Comparison of ENCODE assay signal across 7 mouse cellular contexts in genomic region chr10:127615591-127615990, GRCm38 (mm10). TPM values are rescaled to one million over a fixed set of nuclear protein-coding genes. Genes with fewer than 3 reads are reported as not detected.
DNase-seq lines count a peak whose midpoint lies in the region; ATAC-seq and TF ChIP-seq lines count a peak whose summit lies in the region.

No protein-coding gene starts in this region.

- H3K4me3 ChIP-seq in lung, embryonic 14.5 days (ENCODE audit: low read depth, low read length), result no peak overlapping the region
- H3K4me3 ChIP-seq in embryonic fibroblast, embryonic 13.5 days (ENCODE audit: insufficient read depth, low read length), result no peak overlapping the region
- no peak overlapping the region for H3K4me3 ChIP-seq in heart, embryonic 12.5 days
- H3K4me3 ChIP-seq in limb, embryonic 15.5 days, result peak overlapping the region; percentile 20
- no peak overlapping the region for H3K4me3 ChIP-seq in thymus, adult 2 months (ENCODE audit: control insufficient read depth, insufficient read depth, low read length)

- peaks cover 46% of the 10 kb centered on the region for H3K4me1 ChIP-seq in lung, embryonic 14.5 days (ENCODE audit: insufficient read depth)
- peaks cover 24% of the 10 kb centered on the region for H3K4me1 ChIP-seq in embryonic fibroblast, embryonic 13.5 days (ENCODE audit: control insufficient read depth, insufficient read depth, low read length)
- peaks cover 68% of the 10 kb centered on the region for H3K4me1 ChIP-seq in heart, embryonic 12.5 days (replicated peaks)
- H3K4me1 ChIP-seq in limb, embryonic 15.5 days, result peaks cover 66% of the 10 kb centered on the region
- peaks cover 16% of the 10 kb centered on the region for H3K4me1 ChIP-seq in thymus, adult 2 months (replicated peaks; ENCODE audit: control insufficient read depth, insufficient read depth, low read length)

- peak overlapping the region; percentile 88 for H3K27ac ChIP-seq in lung, embryonic 14.5 days (ENCODE audit: low read depth)
- peak overlapping the region; percentile 97 for H3K27ac ChIP-seq in embryonic fibroblast, embryonic 13.5 days (ENCODE audit: insufficient read depth, low read length)
- H3K27ac ChIP-seq in heart, embryonic 12.5 days (ENCODE audit: poor library complexity, severe bottlenecking), result peak overlapping the region; percentile 75
- peak overlapping the region; percentile 92 for H3K27ac ChIP-seq in limb, embryonic 15.5 days
- H3K27ac ChIP-seq in thymus, adult 2 months (ENCODE audit: control insufficient read depth, insufficient read depth, low read length), result no peak overlapping the region

- no peak for TF ChIP-seq POLR2A in embryonic fibroblast, embryonic 13.5 days (IDR thresholded peaks at IDR 0.05; ENCODE audit: low read depth, low read length)
- TF ChIP-seq POLR2A in thymus, adult 2 months (IDR thresholded peaks at IDR 0.05; ENCODE audit: control insufficient read depth, extremely low read depth, insufficient read depth, low read length, poor library complexity), result no peak

- no peak for ATAC-seq in lung, embryonic 14.5 days (ENCODE audit: insufficient read depth)
- no peak for ATAC-seq in heart, embryonic 12.5 days (ENCODE audit: insufficient number of reproducible peaks, low FRiP score)
- ATAC-seq in limb, embryonic 15.5 days (ENCODE audit: insufficient number of reproducible peaks, low FRiP score, low TSS enrichment, low read depth), result no peak
- no peak for ATAC-seq in granulocyte monocyte progenitor cell, adult 5-6 weeks (replicated peaks; ENCODE audit: poor library complexity, severe bottlenecking)

- H3K36me3 ChIP-seq in lung, embryonic 14.5 days (ENCODE audit: insufficient read depth), result peaks cover 29% of the 10 kb centered on the region
- H3K36me3 ChIP-seq in heart, embryonic 12.5 days, result peaks cover 17% of the 10 kb centered on the region
- H3K36me3 ChIP-seq in limb, embryonic 15.5 days, result peaks cover 24% of the 10 kb centered on the region
- no peaks in the 10 kb centered on the region for H3K36me3 ChIP-seq in thymus, adult 2 months (ENCODE audit: control insufficient read depth, insufficient read depth, low read length)

- peak overlapping the region; percentile 40 for H3K9ac ChIP-seq in lung, embryonic 14.5 days
- H3K9ac ChIP-seq in heart, embryonic 12.5 days, result 0 out of 2 replicates have a peak overlapping the region, but pooled peaks have one; percentile 23
- no peak overlapping the region for H3K9ac ChIP-seq in limb, embryonic 15.5 days

- peak overlapping the region; percentile 46 for H3K4me2 ChIP-seq in lung, embryonic 14.5 days
- peak overlapping the region; percentile 27 for H3K4me2 ChIP-seq in heart, embryonic 12.5 days
- peak overlapping the region; percentile 86 for H3K4me2 ChIP-seq in limb, embryonic 15.5 days

- no peaks in the 10 kb centered on the region for H3K27me3 ChIP-seq in lung, embryonic 14.5 days (ENCODE audit: insufficient read depth, low read length)
- H3K27me3 ChIP-seq in heart, embryonic 12.5 days (replicated peaks), result no peaks in the 10 kb centered on the region
- H3K27me3 ChIP-seq in limb, embryonic 15.5 days, result no peaks in the 10 kb centered on the region
- H3K27me3 ChIP-seq in thymus, adult 2 months (ENCODE audit: control insufficient read depth, insufficient read depth, low read length), result no peaks in the 10 kb centered on the region

- WGBS in lung, embryonic 14.5 days, result 53% methylated on average over 3 of the region's 3 CpGs
- whole genome bisulfite sequencing in heart, embryonic 12.5 days, result 55% methylated on average over 3 of the region's 3 CpGs
- WGBS in limb, embryonic 15.5 days, result 37% methylated on average over 3 of the region's 3 CpGs
- WGBS in thymus, adult 2 months, result 94% methylated on average over 3 of the region's 3 CpGs

- no peaks in the 10 kb centered on the region for H3K9me3 ChIP-seq in lung, embryonic 14.5 days (ENCODE audit: low read depth, low read length)
- H3K9me3 ChIP-seq in heart, embryonic 12.5 days (replicated peaks), result no peaks in the 10 kb centered on the region
- no peaks in the 10 kb centered on the region for H3K9me3 ChIP-seq in limb, embryonic 15.5 days

- TF ChIP-seq CTCF in lung, embryonic 14.5 days (IDR thresholded peaks at IDR 0.05; ENCODE audit: low read depth), result no peak
- no peak for TF ChIP-seq CTCF in embryonic fibroblast, embryonic 13.5 days (IDR thresholded peaks at IDR 0.05; ENCODE audit: borderline replicate concordance, insufficient read depth, low read length)
- no peak for TF ChIP-seq CTCF in thymus, adult 2 months (IDR thresholded peaks at IDR 0.05; ENCODE audit: borderline replicate concordance, control insufficient read depth, extremely low read depth, insufficient read depth, low read length, poor library complexity)

- DNase-seq in lung, embryonic 14.5 days, result no peak
- DNase-seq in lung, adult 18-20 months, result no peak
- DNase-seq in thymus, adult 2 months, result no peak

RNA-seq across cellular contexts. Expression of gene Lrp1, which starts 5.4 kb away (rescaled TPM):
- polyA plus RNA-seq in lung, embryonic 14.5 days (2014; fragmentation: Nextera tagmentation; extraction: Ambion mirVana), result 68.7 and 73.0 TPM in 2 replicates
- 387 and 453 TPM in 2 replicates for polyA plus RNA-seq in embryonic fibroblast, embryonic 13.5 days (2011; ENCODE audit: insufficient read length, low read depth, missing spikeins)
- polyA plus RNA-seq in heart, embryonic 12.5 days (2016; fragmentation: Nextera tagmentation; extraction: Ambion mirVana), result 43.3 and 46.1 TPM in 2 replicates
- 146 and 148 TPM in 2 replicates for polyA plus RNA-seq in limb, embryonic 15.5 days (2015; fragmentation: Nextera tagmentation; extraction: Ambion mirVana)
- 35.3 and 40.3 TPM in 2 replicates for polyA plus RNA-seq in thymus, adult 2 months (2012; rRNA removed)
- 13.9 and 15.0 TPM in 2 replicates for total RNA-seq in granulocyte monocyte progenitor cell, adult 5-6 weeks (2014; fragmentation: Nextera tagmentation)
- 5.7 and 18.1 TPM in 2 replicates for total RNA-seq in granulocyte monocyte progenitor cell, adult 5-6 weeks (2017)

RNA-seq across cellular contexts. Expression of gene Stat6, which starts 27.2 kb away (rescaled TPM):
- polyA plus RNA-seq in lung, embryonic 14.5 days (2014; fragmentation: Nextera tagmentation; extraction: Ambion mirVana), result 27.8 and 28.1 TPM in 2 replicates
- 55.1 and 55.8 TPM in 2 replicates for polyA plus RNA-seq in embryonic fibroblast, embryonic 13.5 days (2011; ENCODE audit: insufficient read length, low read depth, missing spikeins)
- 27.8 and 28.2 TPM in 2 replicates for polyA plus RNA-seq in heart, embryonic 12.5 days (2016; fragmentation: Nextera tagmentation; extraction: Ambion mirVana)
- 36.7 and 38.9 TPM in 2 replicates for polyA plus RNA-seq in limb, embryonic 15.5 days (2015; fragmentation: Nextera tagmentation; extraction: Ambion mirVana)
- 168 and 185 TPM in 2 replicates for polyA plus RNA-seq in thymus, adult 2 months (2012; rRNA removed)
- 71.6 and 82.1 TPM in 2 replicates for total RNA-seq in granulocyte monocyte progenitor cell, adult 5-6 weeks (2014; fragmentation: Nextera tagmentation)
- total RNA-seq in granulocyte monocyte progenitor cell, adult 5-6 weeks (2017), result 46.0 and 67.5 TPM in 2 replicates

RNA-seq across cellular contexts. Expression of gene Nemp1, which starts 51.1 kb away (rescaled TPM):
- polyA plus RNA-seq in lung, embryonic 14.5 days (2014; fragmentation: Nextera tagmentation; extraction: Ambion mirVana), result 11.2 and 13.2 TPM in 2 replicates
- 8.5 and 10.6 TPM in 2 replicates for polyA plus RNA-seq in embryonic fibroblast, embryonic 13.5 days (2011; ENCODE audit: insufficient read length, low read depth, missing spikeins)
- 8.9 and 9.2 TPM in 2 replicates for polyA plus RNA-seq in heart, embryonic 12.5 days (2016; fragmentation: Nextera tagmentation; extraction: Ambion mirVana)
- polyA plus RNA-seq in limb, embryonic 15.5 days (2015; fragmentation: Nextera tagmentation; extraction: Ambion mirVana), result 8.3 and 8.5 TPM in 2 replicates
- 14.2 and 15.0 TPM in 2 replicates for polyA plus RNA-seq in thymus, adult 2 months (2012; rRNA removed)
- 14.7 and 18.9 TPM in 2 replicates for total RNA-seq in granulocyte monocyte progenitor cell, adult 5-6 weeks (2014; fragmentation: Nextera tagmentation)
- 21.7 TPM in 2 replicates for total RNA-seq in granulocyte monocyte progenitor cell, adult 5-6 weeks (2017)

RNA-seq across cellular contexts. Expression of gene Nab2, which starts 52.8 kb away (rescaled TPM):
- 11.6 and 13.5 TPM in 2 replicates for polyA plus RNA-seq in lung, embryonic 14.5 days (2014; fragmentation: Nextera tagmentation; extraction: Ambion mirVana)
- 69.7 and 77.8 TPM in 2 replicates for polyA plus RNA-seq in embryonic fibroblast, embryonic 13.5 days (2011; ENCODE audit: insufficient read length, low read depth, missing spikeins)
- 13.4 and 13.7 TPM in 2 replicates for polyA plus RNA-seq in heart, embryonic 12.5 days (2016; fragmentation: Nextera tagmentation; extraction: Ambion mirVana)
- polyA plus RNA-seq in limb, embryonic 15.5 days (2015; fragmentation: Nextera tagmentation; extraction: Ambion mirVana), result 23.7 and 24.4 TPM in 2 replicates
- polyA plus RNA-seq in thymus, adult 2 months (2012; rRNA removed), result 69.3 and 79.2 TPM in 2 replicates
- 7.3 and 11.4 TPM in 2 replicates for total RNA-seq in granulocyte monocyte progenitor cell, adult 5-6 weeks (2014; fragmentation: Nextera tagmentation)
- 2.6 and 4.7 TPM in 2 replicates for total RNA-seq in granulocyte monocyte progenitor cell, adult 5-6 weeks (2017)

Comparison
In these comparisons a context has a peak if more than half of its experiments do, and no peak if none do; other contexts are left out.
1. H3K4me2 ChIP-seq: peak in every context shown above with its lines; median percentile 86 in limb, embryonic 15.5 days; 46 in lung, embryonic 14.5 days; 27 in heart, embryonic 12.5 days.